Mouse (Mus musculus): ENCODE data around the gene Dusp16. TPM values are rescaled to one million over a fixed set of nuclear protein-coding genes. Genes with fewer than 3 reads are reported as not detected.

Dusp16 gene
- polyA plus RNA-seq (2015; fragmentation: Nextera tagmentation; extraction: Ambion mirVana), result 8.6 and 10.6 TPM in 2 replicates

- TF ChIP-seq CTCF (IDR thresholded peaks at IDR 0.05; ENCODE audit: low read depth), result no peak
- TF ChIP-seq EP300 (optimal IDR thresholded peaks at IDR 0.05), result no peak
- Histone ChIP-seq H3K4me3 (ENCODE audit: low read depth, low read length) (peak within 1 kb of the TSS; percentile 79), H3K9ac (ENCODE audit: low read length) (peak within 1 kb of the TSS; percentile 98), H3K9me3 (ENCODE audit: control insufficient read depth, low read length) (no peaks in the 10 kb centered on the region), H3K27me3 (ENCODE audit: control insufficient read depth, insufficient read depth, low read length) (no peaks in the 10 kb centered on the region), H3K4me2 (replicated peaks; ENCODE audit: low read depth) (peak within 1 kb of the TSS; percentile 69), H3K36me3 (ENCODE audit: control insufficient read depth, insufficient read depth, low read length) (no peaks in the 10 kb centered on the region), H3K27ac (replicated peaks) (peak within 1 kb of the TSS; percentile 100), H3K4me1 (replicated peaks; ENCODE audit: control insufficient read depth, insufficient read depth) (no peaks in the 10 kb centered on the region)
- peak; percentile 89 for ATAC-seq (ENCODE audit: low FRiP score, low TSS enrichment)
- DNase-seq (ENCODE audit: low spot score), result peak; percentile 93
- WGBS, result under 1% methylated on average over 73 of the region's 108 CpGs
These were observed at the start of gene Dusp16 for GRCm38 (mm10) chr6:134792141-134793045. TSS of gene Dusp16 (minus strand) at chr6:134792625.

GRCm38 (mm10) chr6:134840346-134840745, 47.9 kb upstream of the Dusp16 start:
- no peak overlapping the region for H3K9ac ChIP-seq (ENCODE audit: low read length)
- TF ChIP-seq CTCF (IDR thresholded peaks at IDR 0.05; ENCODE audit: low read depth), result no peak
- TF ChIP-seq EP300 (optimal IDR thresholded peaks at IDR 0.05), result no peak
- H3K36me3 ChIP-seq (ENCODE audit: control insufficient read depth, insufficient read depth, low read length), result no peaks in the 10 kb centered on the region; the same call in 1 of the 2 replicates
- no peak overlapping the region for H3K27ac ChIP-seq (replicated peaks)
- 78% methylated on average over 2 of the region's 2 CpGs for WGBS
- no peaks in the 10 kb centered on the region for H3K27me3 ChIP-seq (ENCODE audit: control insufficient read depth, insufficient read depth, low read length)
- no peaks in the 10 kb centered on the region for H3K9me3 ChIP-seq (ENCODE audit: control insufficient read depth, low read length)
- ATAC-seq (ENCODE audit: low FRiP score, low TSS enrichment) (no peak), DNase-seq (ENCODE audit: low spot score) (no peak)
- no peaks in the 10 kb centered on the region for H3K4me1 ChIP-seq (replicated peaks; ENCODE audit: control insufficient read depth, insufficient read depth)
- no peak overlapping the region for H3K4me3 ChIP-seq (ENCODE audit: low read depth, low read length)
- no peak overlapping the region for H3K4me2 ChIP-seq (replicated peaks; ENCODE audit: low read depth)

- Histone ChIP-seq H3K9ac (ENCODE audit: low read length) (no peak overlapping the region), H3K4me1 (replicated peaks; ENCODE audit: control insufficient read depth, insufficient read depth) (no peaks in the 10 kb centered on the region), H3K4me2 (replicated peaks; ENCODE audit: low read depth) (no peak overlapping the region), H3K4me3 (ENCODE audit: low read depth, low read length) (no peak overlapping the region), H3K27ac (replicated peaks) (no peak overlapping the region), H3K27me3 (ENCODE audit: control insufficient read depth, insufficient read depth, low read length) (no peaks in the 10 kb centered on the region), H3K9me3 (ENCODE audit: control insufficient read depth, low read length) (no peaks in the 10 kb centered on the region), H3K36me3 (ENCODE audit: control insufficient read depth, insufficient read depth, low read length) (no peaks in the 10 kb centered on the region; the same call in 1 of the 2 replicates)
- ATAC-seq (ENCODE audit: low FRiP score, low TSS enrichment), result no peak
- 94% methylated on average over 4 of the region's 4 CpGs for WGBS
- TF ChIP-seq EP300 (optimal IDR thresholded peaks at IDR 0.05) (no peak), CTCF (IDR thresholded peaks at IDR 0.05; ENCODE audit: low read depth) (no peak)
- no peak for DNase-seq (ENCODE audit: low spot score)
These were observed 45.7 kb upstream of the Dusp16 start for GRCm38 (mm10) chr6:134838111-134838510.

- Histone ChIP-seq H3K27ac (replicated peaks) (no peak overlapping the region), H3K9ac (ENCODE audit: low read length) (no peak overlapping the region), H3K9me3 (ENCODE audit: control insufficient read depth, low read length) (no peaks in the 10 kb centered on the region), H3K4me3 (ENCODE audit: low read depth, low read length) (no peak overlapping the region), H3K4me2 (replicated peaks; ENCODE audit: low read depth) (no peak overlapping the region), H3K36me3 (ENCODE audit: control insufficient read depth, insufficient read depth, low read length) (no peaks in the 10 kb centered on the region; the same call in 1 of the 2 replicates), H3K4me1 (replicated peaks; ENCODE audit: control insufficient read depth, insufficient read depth) (no peaks in the 10 kb centered on the region), H3K27me3 (ENCODE audit: control insufficient read depth, insufficient read depth, low read length) (no peaks in the 10 kb centered on the region)
- ATAC-seq (ENCODE audit: low FRiP score, low TSS enrichment), result no peak
- TF ChIP-seq EP300 (optimal IDR thresholded peaks at IDR 0.05) (no peak), CTCF (IDR thresholded peaks at IDR 0.05; ENCODE audit: low read depth) (no peak)
- 81% methylated on average over 9 of the region's 9 CpGs for WGBS
- no peak for DNase-seq (ENCODE audit: low spot score)
These were observed 42.3 kb upstream of the Dusp16 start for GRCm38 (mm10) chr6:134834585-134835251.

- Histone ChIP-seq H3K4me2 (replicated peaks; ENCODE audit: low read depth) (peak overlapping the region; percentile 67), H3K27me3 (ENCODE audit: control insufficient read depth, insufficient read depth, low read length) (no peaks in the 10 kb centered on the region), H3K4me3 (ENCODE audit: low read depth, low read length) (peak overlapping the region; percentile 63), H3K36me3 (ENCODE audit: control insufficient read depth, insufficient read depth, low read length) (no peaks in the 10 kb centered on the region), H3K4me1 (replicated peaks; ENCODE audit: control insufficient read depth, insufficient read depth) (no peaks in the 10 kb centered on the region), H3K9ac (ENCODE audit: low read length) (peak overlapping the region; percentile 79), H3K9me3 (ENCODE audit: control insufficient read depth, low read length) (no peaks in the 10 kb centered on the region), H3K27ac (replicated peaks) (peak overlapping the region; percentile 97)
- WGBS, result 3% methylated on average over 10 of the region's 10 CpGs
- TF ChIP-seq EP300 (optimal IDR thresholded peaks at IDR 0.05) (no peak), CTCF (IDR thresholded peaks at IDR 0.05; ENCODE audit: low read depth) (no peak)
- ATAC-seq (ENCODE audit: low FRiP score, low TSS enrichment) (no peak), DNase-seq (ENCODE audit: low spot score) (no peak)
These were observed 38.4 kb upstream of the Dusp16 start for GRCm38 (mm10) chr6:134830776-134831175.

All from stomach, postnatal 0 days (tissue).